Mouse (Mus musculus): ENCODE measurements around the gene Man2c1. TPM values are rescaled to one million over a fixed set of nuclear protein-coding genes. Genes with fewer than 3 reads are reported as not detected.

Man2c1 gene
- polyA plus RNA-seq, 1 experiment from 2014 or later: 108 TPM

GRCm38 (mm10) chr9:57162496-57162895, 32.0 kb downstream of the Man2c1 start:
- Histone ChIP-seq H3K36me3 (no peaks in the 10 kb centered on the region), H3K4me3 (no peak overlapping the region), H3K9me3 (no peaks in the 10 kb centered on the region), H3K9ac (no peak overlapping the region), H3K27ac (replicated peaks) (no peak overlapping the region), H3K4me2 (no peak overlapping the region), H3K27me3 (0 out of 2 replicates have a peak, but pooled peaks cover 4% of the 10 kb centered on the region), H3K4me1 (replicated peaks) (peaks cover 8% of the 10 kb centered on the region)
- no peak for ATAC-seq (ENCODE audit: low FRiP score, low read depth)
- WGBS: 15% methylated on average over 3 of the region's 3 CpGs

GRCm38 (mm10) chr9:57163137-57163536, 32.6 kb downstream of the Man2c1 start:
- H3K4me2 ChIP-seq: no peak overlapping the region
- WGBS: 40% methylated on average over 2 of the region's 2 CpGs
- no peaks in the 10 kb centered on the region for H3K9me3 ChIP-seq
- H3K27me3 ChIP-seq: 0 out of 2 replicates have a peak, but pooled peaks cover 4% of the 10 kb centered on the region
- no peak overlapping the region for H3K27ac ChIP-seq (replicated peaks)
- H3K36me3 ChIP-seq: no peaks in the 10 kb centered on the region
- H3K9ac ChIP-seq: no peak overlapping the region
- H3K4me1 ChIP-seq (replicated peaks): 0 out of 2 replicates have a peak, but pooled peaks cover 5% of the 10 kb centered on the region
- H3K4me3 ChIP-seq: no peak overlapping the region
- ATAC-seq (ENCODE audit: low FRiP score, low read depth): no peak

- H3K4me3 ChIP-seq: no peak overlapping the region
- H3K9me3 ChIP-seq: no peaks in the 10 kb centered on the region
- no peaks in the 10 kb centered on the region for H3K4me1 ChIP-seq (replicated peaks)
- no peak for ATAC-seq (ENCODE audit: low FRiP score, low read depth)
- H3K9ac ChIP-seq: no peak overlapping the region
- no peaks in the 10 kb centered on the region for H3K36me3 ChIP-seq
- no peak overlapping the region for H3K27ac ChIP-seq (replicated peaks)
- 0 out of 2 replicates have a peak, but pooled peaks cover 4% of the 10 kb centered on the region for H3K27me3 ChIP-seq
- no peak overlapping the region for H3K4me2 ChIP-seq
- WGBS: 85% methylated on average over 2 of the region's 2 CpGs
Measured at GRCm38 (mm10) chr9:57166173-57166572, 35.7 kb downstream of the Man2c1 start.

- H3K4me3 ChIP-seq: no peak overlapping the region
- H3K4me2 ChIP-seq: no peak overlapping the region
- WGBS: 89% methylated on average over 5 of the region's 5 CpGs
Measured at GRCm38 (mm10) chr9:57168411-57168810, 37.9 kb downstream of the Man2c1 start.

More at GRCm38 (mm10) chr9:57168411-57168810, 37.9 kb downstream of the Man2c1 start:
- Histone ChIP-seq H3K27ac (replicated peaks) (no peak overlapping the region), H3K9me3 (no peaks in the 10 kb centered on the region), H3K36me3 (no peaks in the 10 kb centered on the region), H3K9ac (no peak overlapping the region), H3K27me3 (0 out of 2 replicates have a peak, but pooled peaks cover 2% of the 10 kb centered on the region), H3K4me1 (replicated peaks) (no peaks in the 10 kb centered on the region)
- no peak for ATAC-seq (ENCODE audit: low FRiP score, low read depth)

Other genes starting within 250 kb of the Man2c1 start
- gene Snx33, start 202.3 kb upstream of the Man2c1 start, polyA plus RNA-seq (2015; fragmentation: Nextera tagmentation; extraction: Ambion mirVana): 2.8 and 3.1 TPM in 2 replicates
- gene Imp3, start 193.2 kb upstream of the Man2c1 start, polyA plus RNA-seq (2015; fragmentation: Nextera tagmentation; extraction: Ambion mirVana): 70.5 and 70.7 TPM in 2 replicates
- gene Snupn, start 179.8 kb upstream of the Man2c1 start, polyA plus RNA-seq (2015; fragmentation: Nextera tagmentation; extraction: Ambion mirVana): 27.6 and 27.8 TPM in 2 replicates
- gene Ptpn9, start 135.8 kb upstream of the Man2c1 start, polyA plus RNA-seq (2015; fragmentation: Nextera tagmentation; extraction: Ambion mirVana): 25.4 and 30.1 TPM in 2 replicates
- gene Sin3a, start 58.6 kb upstream of the Man2c1 start, polyA plus RNA-seq (2015; fragmentation: Nextera tagmentation; extraction: Ambion mirVana): 22.5 and 23.2 TPM in 2 replicates
- gene Neil1, start 17.6 kb downstream of the Man2c1 start, polyA plus RNA-seq (2015; fragmentation: Nextera tagmentation; extraction: Ambion mirVana): 9.1 and 9.9 TPM in 2 replicates
- 170 and 192 TPM in 2 replicates for gene Commd4, start 27.6 kb downstream of the Man2c1 start, polyA plus RNA-seq (2015; fragmentation: Nextera tagmentation; extraction: Ambion mirVana)
- not detected in 2 replicates for gene Trcg1, start 105.9 kb downstream of the Man2c1 start, polyA plus RNA-seq (2015; fragmentation: Nextera tagmentation; extraction: Ambion mirVana)
- gene 1700017B05Rik, start 131.9 kb downstream of the Man2c1 start, polyA plus RNA-seq (2015; fragmentation: Nextera tagmentation; extraction: Ambion mirVana): 4.8 and 4.9 TPM in 2 replicates